Mouse (Mus musculus) lung, adult 2 months (tissue): ENCODE data around the gene Spaca4.

ENCODE experiments used
- CTCF ChIP-seq: fragments of 200-500 bp; IDR thresholded peaks from 2 replicates; pipeline ENCODE4 v1.5.1; 2011; ENCODE audit warnings: mild to moderate bottlenecking, low read length, control low read depth; ENCODE audit not compliant: insufficient read depth
- POLR2A ChIP-seq: fragments of 200-500 bp; IDR thresholded peaks from 2 replicates; pipeline ENCODE4 v1.6.1; 2011; ENCODE audit warnings: low read depth, mild to moderate bottlenecking, control low read depth, low read length, borderline replicate concordance; ENCODE audit errors: extremely low read depth

GRCm38 (mm10) chr7:45721234-45721571, 4.4 kb downstream of the Spaca4 start:
- TF ChIP-seq CTCF (no peak), POLR2A (no peak)
